Mouse (Mus musculus) liver, adult 2 months (tissue): ENCODE results near the gene Pex5l.

Source experiments
- CTCF ChIP-seq: fragments of 200-500 bp; IDR thresholded peaks from 2 replicates; pipeline ENCODE4 v1.5.1; 2011; ENCODE audit warnings: low read depth, low read length, control low read depth
- POLR2A ChIP-seq: fragments of 200-500 bp; IDR thresholded peaks from 2 replicates; pipeline ENCODE4 v1.6.1; 2011; ENCODE audit warnings: low read length, control low read depth; ENCODE audit not compliant: insufficient read depth; ENCODE audit errors: extremely low read depth

DNA sequence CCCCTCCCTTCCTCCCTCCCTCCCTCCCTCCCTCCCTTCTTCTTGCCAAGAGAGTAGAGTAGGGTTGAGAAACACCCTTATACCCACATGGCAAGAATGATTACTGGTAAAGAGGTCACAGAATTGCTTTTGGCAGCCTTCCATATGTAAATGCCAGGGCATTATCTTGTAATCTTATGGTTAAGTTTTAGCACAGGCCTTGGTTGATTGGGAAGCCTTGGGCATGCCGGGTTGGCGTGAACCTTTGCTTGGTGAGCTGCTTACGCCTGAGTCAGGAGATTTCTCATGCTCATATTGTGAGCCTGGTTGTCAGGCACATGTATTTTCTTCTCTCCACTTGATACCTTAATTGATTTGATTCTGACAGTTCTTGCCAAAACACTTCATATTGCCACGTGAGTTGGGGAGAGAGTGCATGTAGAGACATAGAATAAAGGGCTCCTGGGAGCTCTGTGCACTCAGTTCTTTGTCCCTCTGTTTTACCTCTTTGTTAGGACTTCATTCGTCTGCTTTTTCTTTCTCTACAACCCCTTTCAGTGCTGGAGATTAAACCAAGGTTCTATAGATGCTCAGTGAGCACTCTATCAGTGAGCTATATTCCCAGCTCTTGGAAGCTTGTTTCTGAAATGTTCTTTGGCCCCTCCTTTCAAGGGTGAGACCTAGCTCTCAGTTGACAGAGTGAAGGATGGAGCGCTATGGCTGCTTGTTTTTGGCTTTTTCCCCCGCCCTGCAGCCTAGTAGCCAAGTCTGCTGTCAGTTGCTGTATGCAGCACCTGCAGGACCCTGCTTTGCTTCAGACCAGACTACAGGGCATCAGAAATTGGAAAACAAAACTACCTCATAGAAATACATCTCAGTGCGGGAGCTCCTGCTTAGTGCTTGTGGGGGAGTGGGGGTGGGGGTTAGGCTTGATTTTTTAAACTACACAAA is 236.9 kb downstream of the Pex5l start:
- TF ChIP-seq POLR2A (no peak), CTCF (no peak)
